Mouse (Mus musculus) neural tube, embryonic 10.5 days (tissue): ENCODE measurements around the gene Ptprt.

ENCODE experiments used
- DNase-seq: peaks from one replicate; pipeline ENCODE4 v3.0.0-alpha.2; 2017; ENCODE audit warnings: low spot score; ENCODE audit errors: extremely low spot score

Gene Ptprt

DNA sequence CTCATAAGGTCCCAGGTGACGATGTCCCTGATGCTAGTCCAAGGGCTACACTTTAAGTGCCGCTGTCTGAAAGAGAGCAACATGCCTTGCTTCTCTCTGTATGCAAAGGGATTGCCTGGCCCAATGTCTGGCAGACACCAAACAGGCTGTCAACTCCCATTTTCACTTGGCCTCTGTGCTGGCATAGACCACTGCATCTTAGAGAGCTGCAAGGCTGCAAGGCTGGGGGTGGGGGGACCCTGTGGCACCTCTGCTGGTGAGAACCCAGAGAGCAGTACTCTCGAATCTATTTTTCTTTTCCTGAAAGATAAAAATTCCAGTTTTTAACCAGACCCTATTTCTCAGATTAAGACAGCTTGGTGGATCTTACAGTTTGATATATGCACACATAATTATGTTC lies 69.6 kb downstream of the Ptprt start:
- DNase-seq, result no peak

DNA sequence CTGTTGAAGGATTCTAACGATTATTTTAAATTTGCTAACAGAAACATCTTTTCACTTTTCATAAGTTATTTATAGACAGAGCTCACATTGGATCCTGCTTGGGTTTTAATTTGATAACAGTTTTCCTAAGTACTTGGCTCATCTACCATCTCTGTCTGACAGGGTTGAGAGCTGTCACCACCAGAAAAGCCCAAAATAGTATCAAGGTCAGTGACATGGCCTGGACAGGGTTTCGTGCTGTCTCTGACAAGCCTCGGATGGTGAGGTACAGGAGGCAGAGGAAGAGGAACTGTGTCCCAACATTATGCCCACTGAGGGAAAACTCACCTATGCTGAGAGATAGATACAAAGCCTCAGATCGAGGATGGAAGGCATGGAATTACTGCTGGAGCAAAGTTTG lies 79.3 kb downstream of the Ptprt start:
- no peak for DNase-seq

DNA sequence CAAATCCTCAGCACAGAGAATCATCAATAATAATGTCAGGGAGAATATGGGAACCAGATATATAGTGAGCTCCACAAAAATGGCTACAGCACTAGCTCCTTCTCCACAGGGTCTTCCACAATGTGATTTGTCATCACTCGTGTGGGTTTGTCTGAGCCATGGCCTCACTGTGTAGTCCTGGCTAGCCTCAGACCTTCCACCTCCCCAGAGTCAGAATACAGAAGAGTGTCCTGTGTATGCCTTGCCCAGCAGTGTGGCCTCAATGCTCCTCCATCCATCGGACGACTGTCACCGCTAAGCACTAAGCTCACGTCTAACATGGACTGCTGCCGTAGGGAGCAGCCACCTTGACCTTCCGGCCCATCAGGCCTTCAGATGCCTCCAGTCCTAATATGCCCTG lies 83.1 kb downstream of the Ptprt start:
- no peak for DNase-seq

DNA sequence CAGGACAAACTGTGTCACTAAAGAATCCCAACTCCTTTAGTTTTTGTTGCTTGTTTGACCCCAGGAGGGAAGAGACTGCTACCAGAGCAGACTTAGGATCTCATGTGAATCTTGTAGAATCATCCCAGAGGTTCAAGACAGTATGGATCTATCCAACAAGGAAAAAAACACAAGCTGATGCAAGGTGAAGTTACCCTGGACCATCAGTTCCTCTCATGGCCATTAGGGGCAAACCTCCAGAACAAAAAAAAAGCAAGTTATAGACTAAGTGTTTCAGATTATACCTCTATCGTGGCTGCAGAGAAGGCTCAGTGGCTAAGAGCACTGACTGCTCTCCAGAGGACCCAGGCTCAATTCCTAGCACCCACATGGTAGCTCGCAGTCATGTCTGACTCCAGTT lies 88.1 kb downstream of the Ptprt start:
- no peak for DNase-seq

DNA sequence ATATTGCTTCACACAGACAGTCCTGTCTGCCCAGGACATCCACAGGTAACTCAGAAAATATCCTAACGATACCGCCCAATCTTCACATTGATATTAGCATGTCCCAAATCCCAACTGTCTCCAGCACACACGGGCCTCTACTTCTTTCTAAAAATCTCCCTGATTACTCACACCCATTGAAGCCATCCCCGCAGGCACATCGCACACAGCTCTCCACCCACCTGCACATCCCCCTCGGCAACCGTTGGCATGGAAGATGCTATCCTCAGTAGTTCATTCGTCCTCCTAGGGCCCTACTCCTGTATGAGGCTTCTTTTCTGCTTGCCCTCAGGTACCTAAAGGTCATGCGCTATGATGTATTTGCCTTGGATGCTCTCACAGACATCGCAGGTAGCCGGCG lies 89.9 kb downstream of the Ptprt start:
- DNase-seq, result no peak

DNA sequence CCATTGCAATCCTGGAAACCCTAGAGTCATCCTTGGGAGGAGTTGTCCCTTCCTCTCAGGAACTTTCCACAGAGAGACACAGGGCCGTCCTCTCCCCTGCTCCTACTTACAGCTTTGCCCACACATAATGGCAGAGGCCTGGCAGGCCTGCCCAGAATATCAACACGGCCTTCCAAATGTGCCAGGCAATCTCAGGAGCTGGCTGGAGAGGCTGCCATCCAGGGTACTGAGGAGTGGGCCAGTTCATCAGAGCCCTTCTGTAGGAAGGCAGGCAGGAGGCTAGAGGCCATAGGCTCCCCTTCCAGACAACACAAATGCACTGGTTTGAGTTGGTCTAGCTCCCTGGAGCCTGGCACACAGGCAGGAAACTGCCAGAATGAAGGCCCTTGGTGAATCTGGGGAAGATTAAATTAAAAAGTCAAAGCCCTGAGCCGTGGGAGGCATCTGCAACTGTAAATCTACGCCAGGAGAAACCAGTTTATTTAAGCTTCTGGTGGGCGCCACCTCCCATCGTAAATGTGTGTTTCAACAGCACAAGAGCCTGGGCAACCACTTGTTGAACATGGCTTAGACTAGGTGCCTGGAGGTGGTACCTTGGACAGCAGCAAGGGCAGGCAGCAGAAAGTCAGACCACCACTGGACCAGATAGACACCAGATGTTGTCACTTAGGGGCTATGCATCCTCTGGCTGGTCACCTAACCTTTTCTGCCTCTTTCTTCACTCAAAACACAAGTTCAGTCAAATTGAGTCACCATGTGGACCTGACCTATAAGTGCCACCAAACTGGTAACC lies 92.4 kb downstream of the Ptprt start:
- DNase-seq, result peak; percentile 39

DNA sequence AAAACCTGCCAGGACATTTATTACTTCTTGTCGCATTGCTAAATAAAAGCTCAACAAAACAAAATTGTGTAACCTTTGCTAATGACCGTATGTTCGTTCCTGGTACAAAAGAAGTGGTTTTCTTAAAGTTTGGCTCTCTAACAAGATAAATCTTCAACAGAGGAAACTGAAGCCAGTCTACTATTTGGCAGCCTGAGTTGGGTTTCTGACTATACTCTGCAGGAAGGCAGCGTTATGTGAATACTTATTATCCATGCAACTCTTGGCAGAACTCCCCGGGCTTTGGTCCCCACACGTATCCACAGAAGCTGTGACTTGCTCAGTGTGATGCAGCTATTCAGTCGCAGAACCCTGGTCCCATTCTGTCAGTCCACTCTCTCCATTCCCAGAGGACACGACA lies 112.6 kb downstream of the Ptprt start:
- DNase-seq, result no peak

DNA sequence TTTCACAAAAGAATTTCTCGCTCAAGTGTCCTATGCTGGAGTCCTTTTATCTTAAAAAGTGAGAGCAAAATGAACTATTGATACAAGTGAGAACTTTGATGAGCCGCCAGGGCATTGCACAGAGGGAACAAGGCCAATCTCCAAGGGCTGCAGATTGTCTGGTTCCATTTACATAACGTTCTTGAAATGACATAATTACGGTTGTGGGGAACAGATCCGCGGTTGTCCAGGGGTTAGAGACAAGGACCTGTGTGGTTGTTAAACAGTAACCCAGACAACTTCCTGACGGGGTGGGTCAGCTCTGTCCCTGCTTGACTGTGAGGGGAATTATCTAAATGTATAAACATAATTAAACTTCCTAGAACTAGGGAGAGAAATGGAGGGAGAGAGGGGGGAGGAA lies 129.3 kb downstream of the Ptprt start:
- no peak for DNase-seq

DNA sequence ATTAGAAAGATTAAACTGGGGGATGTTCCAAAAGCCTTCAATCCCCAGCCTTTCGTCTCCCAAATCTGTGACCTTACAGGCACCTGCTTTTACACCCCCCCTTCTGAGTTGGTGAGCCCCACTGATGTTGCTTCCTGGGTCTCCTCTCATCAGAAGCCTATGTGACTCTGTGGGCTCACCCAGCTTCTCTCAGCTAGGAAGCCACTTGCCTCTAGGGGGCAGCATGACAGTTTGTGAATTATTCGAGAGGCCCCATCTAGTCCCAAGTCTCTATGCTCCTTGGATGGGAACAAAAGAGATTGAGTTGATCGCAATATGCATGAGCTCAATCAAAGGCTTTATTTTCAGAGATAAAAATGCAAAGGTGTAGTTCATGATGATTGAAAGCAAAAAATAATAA lies 132.0 kb downstream of the Ptprt start:
- no peak for DNase-seq

DNA sequence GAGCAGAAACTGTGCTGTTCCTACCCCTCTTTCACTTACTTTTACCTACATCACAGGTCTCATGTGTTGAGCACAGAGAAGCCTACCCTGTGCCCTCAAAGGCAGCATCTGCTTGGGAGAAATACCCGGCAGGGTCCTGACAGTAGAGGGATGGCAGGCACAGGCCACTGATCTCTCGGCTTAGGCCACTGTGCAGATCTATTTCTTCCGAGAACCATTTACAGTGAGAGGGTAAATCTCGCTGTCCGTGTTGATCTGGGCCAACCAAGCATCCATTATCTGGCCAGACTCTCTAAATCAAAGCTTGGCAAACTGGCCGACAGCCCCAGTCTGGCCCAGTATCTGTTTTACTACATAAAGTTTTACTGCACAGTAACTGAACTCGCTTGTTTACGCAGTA lies 145.0 kb downstream of the Ptprt start:
- DNase-seq, result no peak

DNA sequence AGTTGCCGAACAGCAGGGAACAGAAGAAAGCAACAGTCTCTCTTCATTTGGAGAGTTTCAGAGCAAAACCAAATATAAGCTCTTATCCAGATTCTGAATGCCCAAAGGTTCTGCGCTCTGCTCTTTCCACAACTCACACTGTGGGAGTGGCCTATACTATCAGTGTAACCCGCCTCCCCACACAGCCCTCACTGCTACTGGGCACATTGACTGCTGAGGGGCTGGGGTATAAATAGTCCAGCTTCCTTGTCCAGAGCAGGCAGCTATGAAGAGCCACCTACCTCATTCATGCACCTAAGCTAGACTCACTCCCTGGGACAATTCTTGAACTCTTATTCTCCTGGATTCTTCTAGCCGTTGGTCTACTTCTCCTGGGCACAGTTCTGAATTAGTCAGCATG lies 147.9 kb downstream of the Ptprt start:
- no peak for DNase-seq

DNA sequence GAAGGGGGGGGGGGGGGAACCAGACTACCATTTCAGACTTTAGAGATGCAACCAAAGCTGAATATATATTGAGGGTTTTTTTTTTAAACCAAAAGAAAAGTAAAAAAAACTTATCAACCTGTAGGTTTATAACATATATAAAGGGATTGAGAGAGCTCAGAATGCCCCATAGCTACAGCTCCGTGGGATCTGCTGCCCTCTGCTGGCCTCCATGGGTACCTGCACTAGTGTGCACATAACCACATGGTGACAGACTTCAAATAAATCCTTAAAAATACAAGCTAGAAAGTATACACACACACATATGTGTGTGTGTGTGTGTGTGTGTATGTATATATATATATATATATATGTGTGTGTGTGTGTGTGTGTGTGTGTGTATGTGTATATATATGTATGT lies 148.9 kb downstream of the Ptprt start:
- no peak for DNase-seq

DNA sequence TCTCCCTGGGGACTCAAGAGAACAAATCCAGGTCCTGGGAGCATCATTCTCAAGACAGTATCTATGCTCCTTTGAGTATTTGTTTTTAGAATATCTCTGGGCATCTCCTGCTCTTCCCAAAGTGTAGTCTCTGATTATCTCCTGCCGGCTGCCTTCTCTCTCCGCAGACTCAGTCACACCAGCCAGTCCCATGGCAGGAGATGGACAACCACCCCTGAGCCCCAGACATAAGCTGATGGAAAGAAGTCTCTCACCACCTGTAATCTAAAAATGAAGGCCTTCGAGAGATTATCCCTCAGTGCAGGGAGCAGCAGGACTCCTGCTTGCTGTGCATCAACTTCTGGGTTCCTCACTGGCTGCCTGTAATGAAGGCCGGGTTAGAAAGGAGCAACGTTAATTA lies 151.9 kb downstream of the Ptprt start:
- DNase-seq, result no peak

DNA sequence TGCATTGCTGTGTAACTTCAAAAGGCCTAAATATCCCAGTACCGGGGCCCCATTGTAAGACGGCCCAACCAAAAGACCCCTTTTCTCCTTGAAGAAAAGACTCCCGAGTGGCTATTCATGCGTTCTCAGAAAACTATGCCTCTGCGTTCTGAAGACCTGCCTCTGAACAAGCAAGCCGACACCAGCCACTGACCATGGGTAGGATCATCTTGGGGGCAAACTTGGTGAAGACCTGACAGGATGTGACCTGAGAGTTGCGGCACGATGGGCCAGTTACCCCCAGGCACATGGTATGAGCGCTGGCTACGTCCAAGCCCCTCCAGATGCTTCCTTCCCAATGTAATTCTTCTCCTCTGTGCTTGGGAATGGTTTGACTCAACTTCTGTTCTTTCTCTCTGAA lies 153.3 kb downstream of the Ptprt start:
- DNase-seq, result no peak

DNA sequence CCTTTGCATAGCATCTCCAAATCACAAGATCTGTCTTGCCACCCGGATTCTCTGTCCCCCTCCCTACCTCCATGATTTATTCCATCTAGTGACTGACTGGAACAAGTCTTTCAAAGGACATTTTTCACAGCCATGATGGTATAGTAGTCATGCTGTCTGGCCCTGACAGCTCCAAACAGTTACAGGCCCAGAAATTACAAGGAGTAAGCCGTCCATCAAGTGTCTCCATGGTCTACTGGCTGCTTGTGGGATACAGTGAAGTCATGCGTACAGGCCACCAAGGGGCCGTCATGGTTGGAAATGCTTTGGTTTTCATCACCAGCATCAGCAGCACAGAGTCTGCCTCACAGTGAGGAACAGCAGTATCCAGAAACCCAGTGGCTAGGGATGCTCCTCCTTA lies 156.1 kb downstream of the Ptprt start:
- no peak for DNase-seq

DNA sequence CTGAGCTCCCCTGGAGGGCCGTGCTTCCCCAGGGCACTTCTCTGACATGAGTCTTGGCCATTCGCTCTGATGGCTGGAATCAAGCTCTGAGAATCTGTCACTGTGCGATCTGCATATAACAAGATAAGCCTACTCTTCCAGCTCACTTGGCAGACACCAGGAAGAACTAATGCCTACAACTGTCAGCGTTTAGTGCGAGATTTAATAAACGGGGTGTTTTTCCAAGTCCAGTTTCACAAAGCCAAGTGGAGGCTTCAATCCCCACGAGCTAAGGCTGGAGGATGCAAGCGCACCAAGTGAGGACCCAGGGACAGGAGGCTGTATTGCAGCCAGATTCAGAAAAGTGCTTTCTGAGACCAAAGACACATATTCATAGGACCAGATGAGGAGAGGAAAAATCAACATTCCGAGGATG lies 161.4 kb downstream of the Ptprt start:
- DNase-seq, result no peak

DNA sequence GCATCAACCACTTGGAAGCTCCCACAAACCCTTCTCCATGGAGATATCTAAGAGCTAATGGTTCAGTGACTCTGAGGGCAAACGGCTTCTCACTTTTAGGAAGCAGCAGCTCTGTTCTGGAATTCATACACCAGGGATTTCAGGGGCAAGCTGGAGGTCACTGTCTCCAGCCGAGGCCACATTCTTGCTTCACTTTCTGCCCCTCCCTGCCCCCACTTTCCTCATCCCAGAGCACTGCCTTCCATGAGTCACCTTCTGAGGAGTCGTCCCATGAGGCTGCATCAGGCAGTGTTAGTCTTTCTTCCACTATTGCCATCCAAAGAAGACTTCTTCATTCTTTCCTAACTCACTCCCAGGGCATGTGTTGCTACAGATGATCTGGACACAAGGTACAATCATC lies 162.8 kb downstream of the Ptprt start:
- DNase-seq, result no peak

DNA sequence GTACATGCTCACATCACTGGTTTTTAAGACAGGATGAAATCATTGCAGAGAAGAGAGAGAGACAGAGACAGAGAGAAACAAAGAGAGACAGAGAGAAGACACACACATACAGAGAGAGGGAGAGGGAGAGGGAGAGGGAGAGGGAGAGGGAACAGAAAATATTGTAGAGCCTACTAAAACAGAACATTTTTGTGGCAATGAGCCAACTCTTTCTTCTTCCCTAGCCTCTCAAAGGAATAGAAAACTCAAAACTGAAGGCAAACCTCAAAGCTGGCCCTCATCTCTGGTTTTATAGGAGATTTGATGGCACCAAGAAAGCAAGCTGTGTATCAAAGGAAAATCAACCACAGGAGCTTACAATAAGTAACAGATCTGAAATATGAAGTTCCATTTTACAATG lies 176.9 kb downstream of the Ptprt start:
- no peak for DNase-seq

DNA sequence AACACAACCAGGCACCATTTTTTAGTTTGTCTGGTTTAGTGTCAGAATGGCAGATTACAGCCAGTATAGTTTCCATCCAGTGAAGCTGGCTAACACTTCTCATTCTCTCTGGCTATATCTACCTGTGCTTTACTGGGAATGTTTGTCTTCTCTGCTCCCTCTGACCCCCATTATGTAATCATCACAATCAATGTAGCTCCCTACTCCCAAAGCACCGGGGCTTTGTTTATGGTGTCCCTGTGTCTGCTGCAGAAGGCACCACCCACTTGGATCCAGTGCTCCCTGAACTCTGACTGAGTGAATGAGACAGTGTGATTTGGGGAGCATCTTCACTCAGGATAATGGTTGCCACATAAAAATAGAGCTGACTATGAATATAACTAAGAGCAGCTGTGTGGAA lies 217.8 kb downstream of the Ptprt start:
- DNase-seq, result no peak

DNA sequence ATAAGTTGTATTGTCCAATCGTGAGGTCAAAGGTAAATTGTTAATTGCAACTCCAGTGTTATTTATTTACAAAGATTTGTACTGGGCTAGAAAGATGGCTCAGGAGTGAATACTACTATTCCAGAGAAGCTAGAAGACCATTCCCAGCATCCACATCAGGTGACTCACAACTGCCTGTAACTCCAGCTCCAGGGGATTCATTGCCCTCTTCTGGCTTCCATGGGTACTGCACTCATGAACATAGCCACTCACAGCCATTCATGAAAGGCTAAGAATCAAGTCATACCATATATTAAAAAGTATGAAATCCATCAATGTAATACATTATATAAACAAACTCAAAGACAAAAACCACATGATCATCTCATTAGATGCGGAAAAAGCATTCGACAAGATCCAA lies 224.3 kb downstream of the Ptprt start:
- no peak for DNase-seq

DNA sequence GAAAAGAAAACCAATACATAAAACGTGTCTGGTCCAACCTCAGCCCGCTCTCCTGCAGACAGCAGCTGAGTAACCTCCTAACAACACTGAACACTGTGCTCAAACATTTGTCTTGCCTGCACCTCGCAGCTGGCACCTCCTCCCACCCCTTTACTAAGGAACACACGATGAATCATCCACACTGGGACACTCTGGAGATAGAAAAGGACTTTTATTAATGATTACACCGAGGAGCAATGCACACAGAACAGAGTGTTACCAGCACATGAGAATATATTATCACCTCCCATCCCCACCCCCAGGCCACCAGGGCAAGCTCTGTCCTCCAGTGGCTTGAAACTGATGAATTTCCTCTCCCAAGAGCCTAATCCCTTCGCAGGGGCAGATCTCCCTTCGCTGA lies 230.8 kb downstream of the Ptprt start:
- DNase-seq, result no peak

DNA sequence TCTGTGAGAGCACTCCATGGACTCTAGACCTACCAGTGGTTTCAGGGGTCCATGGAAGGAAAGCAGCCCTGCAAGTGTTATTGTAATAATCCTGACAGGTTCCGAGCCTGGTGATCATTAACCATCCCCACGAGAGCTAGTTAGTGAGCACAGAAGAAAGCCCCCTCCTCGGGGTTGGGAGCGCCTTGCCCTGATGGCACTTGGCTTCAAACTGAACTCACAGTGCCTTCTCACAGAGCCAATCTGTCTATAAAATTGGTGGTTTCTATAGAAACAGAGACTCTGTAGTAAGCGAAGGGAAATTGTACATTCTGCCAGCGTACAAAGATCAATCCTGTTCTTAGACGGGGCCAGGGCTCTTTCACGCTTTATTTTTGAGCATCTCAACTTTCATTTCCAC lies 234.8 kb downstream of the Ptprt start:
- DNase-seq, result no peak

DNA sequence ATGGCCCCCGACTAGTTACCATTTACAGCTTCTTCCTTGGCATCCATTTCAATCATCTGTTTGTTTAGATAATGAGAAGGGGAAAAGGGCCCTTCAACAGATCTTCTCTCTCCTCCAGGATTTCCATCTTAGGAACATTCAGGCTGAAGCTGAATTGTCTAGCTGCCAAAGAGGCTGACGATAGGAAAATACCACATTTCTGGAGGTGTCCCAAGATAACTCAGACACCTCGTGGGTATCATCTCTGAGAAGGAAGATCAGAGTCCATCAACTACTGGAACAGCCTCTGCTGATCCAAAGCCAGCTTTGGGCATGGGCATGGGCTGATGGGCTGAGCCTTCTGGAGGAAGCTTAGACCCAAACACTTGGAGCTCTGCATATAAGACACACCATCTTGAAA lies 242.8 kb downstream of the Ptprt start:
- DNase-seq, result no peak
